Mouse (Mus musculus) natural killer cell, adult 2 months (primary cell): ENCODE measurements around the gene Agrp.

Experiments used
- DNase-seq, 2 experiments: peaks; one replicate each; pipeline ENCODE4 v3.0.0; 2022; ENCODE audit warnings: low spot score in 2 of 2

Gene Agrp

GRCm38 (mm10) chr8:105550083-105550482 lies 87.1 kb downstream of the Agrp start:
- no peak for DNase-seq

- DNase-seq, result no peak
Observed at GRCm38 (mm10) chr8:105549506-105549905, 87.7 kb downstream of the Agrp start.

GRCm38 (mm10) chr8:105546384-105547350 lies 90.5 kb downstream of the Agrp start:
- no peak for DNase-seq

- DNase-seq, result no peak
Observed at GRCm38 (mm10) chr8:105545249-105545648, 91.9 kb downstream of the Agrp start.

- no peak for DNase-seq
Observed at GRCm38 (mm10) chr8:105544544-105545205, 92.5 kb downstream of the Agrp start.

- DNase-seq, result no peak
Observed at GRCm38 (mm10) chr8:105543703-105544102, 93.5 kb downstream of the Agrp start.

- no peak for DNase-seq
Observed at GRCm38 (mm10) chr8:105542808-105543207, 94.4 kb downstream of the Agrp start.

GRCm38 (mm10) chr8:105542032-105542656 lies 95.0 kb downstream of the Agrp start:
- DNase-seq, result no peak

GRCm38 (mm10) chr8:105538940-105539339 lies 98.3 kb downstream of the Agrp start:
- DNase-seq, result peak in 1 of 2 experiments; percentile 16

- peak; percentile 23 to 55 for DNase-seq
Observed at GRCm38 (mm10) chr8:105537011-105537677, 100.0 kb downstream of the Agrp start.

- no peak for DNase-seq
Observed at GRCm38 (mm10) chr8:105536546-105536945, 100.6 kb downstream of the Agrp start.

- DNase-seq, result peak; percentile 30 to 67
Observed at GRCm38 (mm10) chr8:105533892-105534329, 103.3 kb downstream of the Agrp start.

- DNase-seq, result no peak
Observed at GRCm38 (mm10) chr8:105533439-105533838, 103.8 kb downstream of the Agrp start.

- peak; percentile 25 to 40 for DNase-seq
Observed at GRCm38 (mm10) chr8:105531774-105532173, 105.4 kb downstream of the Agrp start.

- no peak for DNase-seq
Observed at GRCm38 (mm10) chr8:105529271-105529670, 107.9 kb downstream of the Agrp start.

- DNase-seq, result no peak
Observed at GRCm38 (mm10) chr8:105528206-105528605, 109.0 kb downstream of the Agrp start.

GRCm38 (mm10) chr8:105527110-105527509 lies 110.1 kb downstream of the Agrp start:
- no peak for DNase-seq

- DNase-seq, result no peak
Observed at GRCm38 (mm10) chr8:105522890-105523289, 114.3 kb downstream of the Agrp start.

- DNase-seq, result no peak
Observed at GRCm38 (mm10) chr8:105521995-105522769, 115.0 kb downstream of the Agrp start.

- DNase-seq, result no peak
Observed at GRCm38 (mm10) chr8:105521061-105521460, 116.1 kb downstream of the Agrp start.

GRCm38 (mm10) chr8:105520521-105520920 lies 116.7 kb downstream of the Agrp start:
- no peak for DNase-seq
